Mouse (Mus musculus) G1E-ER4 (cell line): ENCODE measurements around the gene Tpm3. TPM values are rescaled to one million over a fixed set of nuclear protein-coding genes. Genes with fewer than 3 reads are reported as not detected.

Experiments used
- GATA1 ChIP-seq: IDR thresholded peaks from one replicate; pipeline ENCODE4 v1.8.0; 2012; ENCODE audit warnings: low read length, inconsistent platforms
- polyA plus RNA-seq: library from polyadenylated mRNA; stranded (reverse); fragments of >175 nt; gene quantifications from 2 replicates; pipeline ENCODE4 v1.2.3, GENCODE M21; 2012

Gene Tpm3
- polyA plus RNA-seq: 194 and 266 TPM in 2 replicates

DNA sequence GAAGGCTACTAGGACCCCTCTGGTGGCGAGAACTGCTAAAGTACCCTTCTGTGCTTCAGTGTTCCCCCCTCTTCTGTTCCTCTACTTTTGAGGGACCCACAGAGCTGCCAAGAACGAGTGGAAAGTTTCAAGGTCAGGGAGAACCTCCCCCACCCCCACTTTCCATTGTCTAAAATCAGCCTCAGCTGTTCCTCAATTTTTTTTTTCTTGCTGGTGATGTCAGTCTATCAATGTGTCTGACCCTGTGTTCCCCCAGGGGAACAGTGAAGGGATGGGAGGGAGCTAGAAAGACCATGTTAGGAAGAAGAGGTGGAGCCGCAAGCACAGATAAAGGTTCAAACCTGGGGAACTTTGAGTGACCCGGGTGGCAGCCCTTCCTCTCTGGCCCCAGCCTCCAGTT lies at the start of gene Tpm3:
Gene Tpm3, plus strand, starts transcription at position 356 of the 400 bp plus-strand sequence.
- TF ChIP-seq GATA1: no peak

DNA sequence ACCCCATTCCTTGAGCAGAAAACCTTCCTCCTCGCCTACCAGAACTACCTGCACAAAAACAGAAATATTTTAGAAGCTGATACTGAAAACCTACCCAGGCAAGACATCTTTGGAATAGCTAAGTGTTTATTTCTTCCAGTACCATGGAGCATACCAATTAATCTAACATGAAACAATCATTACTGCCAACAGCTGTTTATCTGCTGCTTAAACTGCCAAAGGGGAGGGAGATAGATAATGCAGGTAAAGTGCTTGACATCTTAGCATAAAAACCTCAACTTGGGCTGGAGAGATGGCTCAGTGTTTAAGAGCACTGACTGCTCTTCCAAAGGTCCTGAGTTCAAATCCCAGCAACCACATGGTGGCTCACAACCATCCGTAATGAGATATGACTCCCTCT lies 37.8 kb upstream of the Tpm3 start:
- TF ChIP-seq GATA1: no peak

DNA sequence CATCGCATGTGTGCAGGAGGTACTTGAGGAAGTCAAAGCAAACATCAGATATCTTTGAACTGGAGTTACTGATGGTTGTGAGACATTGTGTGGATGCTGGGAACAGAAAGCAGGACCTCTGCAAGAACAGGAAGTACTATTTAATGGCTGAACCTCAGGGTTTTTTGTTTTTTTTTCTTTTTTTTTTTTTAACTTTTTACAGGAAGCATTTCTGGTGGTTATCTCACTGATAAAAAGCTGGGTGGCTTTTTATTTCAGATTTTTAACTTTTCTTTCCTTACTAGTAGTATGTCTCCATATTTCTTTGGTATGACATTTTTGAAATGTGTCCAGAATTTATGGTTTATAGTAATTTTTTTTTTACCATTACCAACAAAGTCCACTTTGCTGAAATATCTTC lies 36.2 kb upstream of the Tpm3 start:
- no peak for TF ChIP-seq GATA1

DNA sequence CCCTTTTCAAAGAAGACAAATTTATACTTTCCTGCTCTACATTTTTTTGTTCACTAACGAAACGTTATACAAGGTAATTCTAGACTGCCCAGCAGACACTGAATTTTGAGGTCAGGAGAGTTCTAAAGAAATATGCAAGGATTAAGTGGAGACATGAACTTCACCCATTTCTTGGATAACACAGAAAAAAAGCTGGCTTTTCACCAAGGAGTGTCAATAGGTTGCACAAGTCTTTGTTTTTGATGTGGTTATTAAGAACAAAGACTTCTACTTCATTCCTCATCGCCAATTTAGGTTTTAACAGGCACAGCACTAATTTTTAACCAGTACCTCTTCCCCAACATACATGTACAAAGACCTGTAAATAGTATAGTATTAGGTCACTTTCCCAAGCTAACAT lies 22.8 kb upstream of the Tpm3 start:
- TF ChIP-seq GATA1: no peak

DNA sequence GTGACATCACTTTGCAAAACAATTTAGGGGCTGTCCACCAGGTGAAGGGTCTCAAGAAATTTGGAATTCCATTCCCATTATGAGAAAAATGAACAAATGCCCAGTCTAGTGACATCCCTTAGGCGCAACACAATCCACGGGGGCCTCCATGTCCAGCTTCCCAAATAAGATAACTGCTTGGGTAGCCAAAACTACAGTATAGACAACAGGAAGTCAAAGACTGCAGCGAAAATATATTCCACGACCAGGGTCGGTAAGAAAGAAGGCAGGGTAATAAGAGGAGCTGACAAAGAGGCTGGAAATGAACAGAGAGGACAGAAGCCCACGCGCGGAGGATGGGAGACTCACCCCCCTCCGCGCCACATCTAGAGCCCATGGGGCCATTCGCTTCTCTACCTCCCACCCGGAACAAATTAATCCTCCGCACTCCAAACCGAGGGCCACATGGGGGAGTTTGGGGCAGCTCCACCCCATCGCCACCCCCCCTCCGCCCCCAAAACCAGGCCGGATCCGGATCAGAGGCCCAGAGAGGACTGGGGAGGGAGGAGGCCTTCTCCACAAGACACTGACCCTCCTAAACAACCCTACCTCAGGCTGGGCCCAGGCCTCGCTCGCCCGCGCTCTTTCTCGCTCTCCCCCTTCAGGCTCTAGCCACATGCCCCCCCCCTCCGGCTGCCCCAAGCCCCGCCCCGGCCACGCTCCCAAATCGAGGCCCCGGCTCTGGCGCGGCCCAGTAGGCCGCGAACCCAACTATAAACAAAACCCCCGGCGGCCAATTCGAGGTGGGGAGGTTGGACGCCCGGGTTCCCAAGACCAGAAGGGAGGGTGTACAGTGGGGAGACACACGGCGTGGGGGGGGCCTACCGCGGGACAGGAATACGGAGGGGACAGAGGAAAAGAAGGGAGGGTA lies 20.8 kb upstream of the Tpm3 start, which contains the start of gene 4933434E20Rik:
Gene 4933434E20Rik, plus strand, starts transcription at position 196 of the 910 bp plus-strand sequence.
- TF ChIP-seq GATA1: no peak

DNA sequence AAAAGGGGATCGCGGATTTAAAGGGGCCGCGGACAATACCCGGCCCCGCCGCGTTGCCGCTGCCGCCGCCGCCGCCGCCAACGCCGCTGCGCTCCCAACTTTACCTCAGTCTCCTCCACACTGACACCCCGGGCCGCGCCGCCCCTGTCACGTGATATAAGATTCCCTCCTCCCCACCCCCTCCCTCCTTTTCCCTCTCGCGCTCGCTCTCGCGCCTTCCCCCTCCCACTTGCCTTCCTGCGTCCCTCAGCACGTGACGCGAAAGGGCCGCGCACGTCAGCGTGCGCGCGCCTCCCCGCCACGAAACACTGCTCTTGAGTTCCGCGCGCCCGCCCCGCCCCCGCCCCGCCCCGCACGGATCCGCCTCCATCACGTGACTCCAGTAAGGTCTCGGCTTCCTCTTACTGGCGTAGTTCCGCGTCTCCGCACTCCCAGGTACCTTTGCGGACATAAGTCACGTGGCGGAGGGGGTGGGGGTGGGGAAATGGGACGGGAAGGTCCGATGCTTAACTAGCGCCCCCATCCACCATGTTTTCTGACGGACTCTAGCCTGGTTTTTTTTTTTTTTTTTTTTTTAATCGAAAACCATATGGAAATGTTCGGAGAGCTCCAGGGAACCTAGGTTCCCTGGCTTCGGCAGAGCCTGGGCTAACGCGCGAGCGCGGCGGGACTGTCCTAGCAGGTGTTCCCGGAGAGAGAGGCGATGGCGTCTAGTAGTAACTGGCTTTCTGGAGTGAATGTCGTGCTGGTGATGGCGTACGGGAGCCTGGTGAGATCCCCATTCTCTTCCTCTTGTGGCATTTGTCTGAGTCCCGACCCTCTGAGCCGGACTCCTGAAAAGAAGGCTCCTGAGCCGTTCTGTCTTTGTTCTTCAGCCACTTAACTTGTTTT lies 19.9 kb upstream of the Tpm3 start, which contains the start of gene Ubap2l:
Gene Ubap2l, minus strand, starts transcription at position 278 of the 891 bp plus-strand sequence.
- TF ChIP-seq GATA1: no peak

DNA sequence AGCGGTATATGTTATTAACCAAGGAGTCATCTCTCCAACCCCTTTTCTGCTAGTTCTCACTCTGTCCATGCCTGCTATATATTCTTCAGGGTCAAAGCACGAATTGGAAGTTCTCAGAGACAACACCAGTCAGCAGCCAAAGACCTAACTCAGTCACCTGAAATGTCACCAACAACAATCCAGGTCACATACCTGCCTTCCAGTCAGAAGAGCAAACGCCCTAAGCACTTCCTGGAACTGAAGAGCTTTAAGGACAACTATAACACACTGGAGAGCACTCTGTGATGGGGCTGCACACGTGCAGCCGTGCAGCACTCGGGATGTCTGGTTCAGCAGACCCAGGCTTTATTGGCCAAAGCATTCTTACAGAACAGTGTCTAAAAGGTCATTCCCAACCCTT lies 10.9 kb upstream of the Tpm3 start:
- no peak for TF ChIP-seq GATA1

DNA sequence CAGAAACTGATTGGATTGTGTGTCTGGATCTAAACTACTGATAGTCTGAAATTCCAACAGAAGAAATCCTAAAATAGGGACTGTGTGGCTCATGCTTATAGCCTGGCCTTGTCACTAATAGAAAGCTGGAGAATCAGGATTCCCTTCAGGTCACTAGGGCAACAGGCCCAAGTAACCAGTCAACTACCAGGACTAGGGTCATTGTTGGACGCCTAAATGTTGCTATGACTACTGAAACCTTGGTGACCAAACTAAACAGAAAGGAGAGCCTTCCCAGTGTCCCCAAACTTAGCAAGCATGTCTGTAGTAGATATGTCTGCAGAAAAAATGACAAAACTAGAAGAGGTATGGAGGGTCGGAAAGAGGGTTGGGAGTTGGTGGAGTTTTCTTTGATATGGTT lies 9.9 kb upstream of the Tpm3 start:
- TF ChIP-seq GATA1: no peak

DNA sequence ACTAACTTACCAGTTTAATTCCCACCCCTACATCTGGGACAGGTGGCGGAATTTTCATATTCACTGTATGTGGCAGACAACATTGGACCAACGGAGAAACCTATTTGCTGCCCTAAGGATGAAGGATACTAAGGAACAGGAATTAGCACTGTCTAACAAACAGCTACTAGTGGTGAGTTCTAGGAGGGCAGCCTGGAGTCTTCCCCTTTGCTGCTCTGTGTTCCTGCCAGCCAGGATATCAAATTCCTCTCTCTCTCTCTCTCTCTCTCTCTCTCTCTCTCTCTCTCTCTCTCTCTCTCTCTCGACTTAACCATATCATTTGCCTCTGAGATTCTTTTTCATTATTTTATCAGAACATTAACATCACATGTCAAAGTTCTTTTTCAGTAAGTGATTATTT lies 8.1 kb upstream of the Tpm3 start:
- no peak for TF ChIP-seq GATA1

DNA sequence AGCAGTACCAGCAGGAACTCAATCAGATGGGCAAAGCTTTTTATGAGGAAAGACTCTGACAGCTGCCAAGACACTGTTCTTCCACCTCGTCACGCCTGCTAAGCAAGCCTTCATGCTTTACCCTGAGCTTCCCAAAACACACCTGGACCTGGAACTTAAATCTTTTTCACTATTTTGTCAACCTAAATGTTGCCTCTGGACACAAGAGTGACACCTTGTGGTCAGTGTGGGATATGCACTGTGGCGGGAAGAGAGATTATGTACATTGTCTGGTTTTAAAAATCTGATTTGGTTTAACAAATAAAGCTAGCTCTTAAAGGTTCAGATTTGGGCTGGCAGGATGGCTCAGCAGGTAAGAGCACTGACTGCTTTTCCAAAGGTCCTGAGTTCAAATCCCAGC lies 6.9 kb upstream of the Tpm3 start:
- TF ChIP-seq GATA1: no peak

DNA sequence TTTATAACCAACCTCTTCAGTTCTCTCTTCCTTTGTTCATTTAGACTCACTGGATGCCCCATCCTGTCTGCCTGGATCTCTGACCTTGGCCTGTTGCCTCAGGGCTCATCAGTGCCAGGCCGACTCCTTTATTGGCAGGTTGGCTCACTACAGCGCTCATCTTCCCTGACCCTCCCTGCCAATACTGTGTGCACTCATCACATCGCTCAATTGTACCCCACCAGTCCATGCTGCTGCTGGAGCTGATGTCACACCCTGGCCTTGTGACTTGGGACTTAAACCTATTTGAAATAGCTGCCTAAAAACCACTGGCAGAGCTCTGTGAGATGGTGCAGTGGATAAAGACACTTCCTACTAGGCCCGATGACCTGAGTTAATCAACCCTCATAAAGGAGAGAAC lies 4.6 kb upstream of the Tpm3 start:
- no peak for TF ChIP-seq GATA1

DNA sequence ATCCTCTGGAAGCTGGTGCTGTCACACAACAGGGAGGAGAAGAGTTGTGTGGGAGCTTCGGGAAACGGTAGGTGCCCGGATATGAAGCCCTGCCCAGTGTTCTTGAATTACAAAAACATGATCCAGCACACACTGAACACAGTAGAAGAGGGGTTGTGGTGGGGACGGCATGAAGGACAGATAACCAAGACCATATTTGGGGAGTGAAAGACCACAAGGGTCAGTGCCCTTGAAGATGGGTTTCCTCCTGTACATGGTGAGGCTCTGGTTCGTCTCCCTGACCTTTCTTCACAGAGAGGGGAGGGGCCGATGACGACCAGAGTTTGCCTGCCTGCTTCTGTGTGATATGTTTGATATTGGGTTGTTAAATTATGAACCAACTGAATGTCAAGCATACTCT lies 2.8 kb upstream of the Tpm3 start:
- TF ChIP-seq GATA1: no peak

DNA sequence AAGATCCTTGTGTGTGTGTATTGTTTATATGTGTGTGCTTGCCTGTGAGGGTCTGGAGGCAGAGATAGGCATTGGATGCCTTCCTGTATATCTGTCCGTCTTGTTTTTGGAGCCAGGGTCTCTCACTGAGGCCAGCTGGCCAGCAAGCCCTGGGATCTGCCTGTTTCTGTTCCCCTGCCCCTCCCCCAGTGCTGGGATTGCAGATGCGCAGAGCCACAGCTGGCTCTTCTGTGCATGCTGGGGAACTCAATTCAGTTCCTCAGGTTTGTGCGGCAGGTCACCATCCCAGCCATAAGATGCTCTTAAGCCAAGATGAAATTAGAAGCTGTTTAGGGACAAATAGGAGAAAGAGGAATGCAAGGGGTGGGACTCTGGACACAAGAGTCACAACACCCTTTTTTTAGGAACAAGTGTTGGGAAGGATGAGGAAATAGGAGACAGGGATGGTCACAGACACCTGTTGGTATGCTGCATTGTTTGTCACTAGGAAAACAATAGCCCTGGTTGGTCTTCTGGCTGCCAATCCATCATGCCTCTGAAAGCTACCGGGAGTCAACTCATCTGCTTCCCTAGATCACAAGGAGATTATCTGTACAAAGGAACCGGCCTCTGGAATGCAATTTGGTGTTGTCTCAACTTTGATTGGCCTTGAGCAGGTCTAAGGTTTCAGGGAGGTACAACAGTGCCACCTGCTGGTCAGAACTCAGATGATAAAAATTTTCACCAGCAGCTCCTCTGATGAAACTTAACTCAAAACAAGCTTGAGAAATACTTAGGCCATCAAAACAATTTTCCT lies 4.7 kb downstream of the Tpm3 start:
- no peak for TF ChIP-seq GATA1

DNA sequence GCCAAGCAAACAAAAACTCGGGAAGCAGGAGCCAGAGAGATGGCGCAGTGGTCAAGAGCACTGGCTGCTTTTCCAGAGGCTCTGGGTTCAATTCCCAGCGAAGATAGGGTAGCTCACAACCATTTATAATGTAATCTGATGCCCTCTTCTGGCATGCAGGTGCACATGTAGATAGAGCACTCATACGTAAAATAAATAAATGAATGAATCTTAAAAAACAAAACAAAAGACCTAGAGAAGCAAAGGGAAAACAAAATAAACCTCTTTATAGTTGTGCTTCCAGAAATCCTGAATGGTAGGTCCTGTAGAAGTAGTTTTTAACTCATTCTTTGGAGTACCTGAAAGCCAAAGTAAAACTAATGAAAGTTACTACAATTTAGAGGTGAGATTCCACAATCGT lies 5.8 kb downstream of the Tpm3 start:
- no peak for TF ChIP-seq GATA1

DNA sequence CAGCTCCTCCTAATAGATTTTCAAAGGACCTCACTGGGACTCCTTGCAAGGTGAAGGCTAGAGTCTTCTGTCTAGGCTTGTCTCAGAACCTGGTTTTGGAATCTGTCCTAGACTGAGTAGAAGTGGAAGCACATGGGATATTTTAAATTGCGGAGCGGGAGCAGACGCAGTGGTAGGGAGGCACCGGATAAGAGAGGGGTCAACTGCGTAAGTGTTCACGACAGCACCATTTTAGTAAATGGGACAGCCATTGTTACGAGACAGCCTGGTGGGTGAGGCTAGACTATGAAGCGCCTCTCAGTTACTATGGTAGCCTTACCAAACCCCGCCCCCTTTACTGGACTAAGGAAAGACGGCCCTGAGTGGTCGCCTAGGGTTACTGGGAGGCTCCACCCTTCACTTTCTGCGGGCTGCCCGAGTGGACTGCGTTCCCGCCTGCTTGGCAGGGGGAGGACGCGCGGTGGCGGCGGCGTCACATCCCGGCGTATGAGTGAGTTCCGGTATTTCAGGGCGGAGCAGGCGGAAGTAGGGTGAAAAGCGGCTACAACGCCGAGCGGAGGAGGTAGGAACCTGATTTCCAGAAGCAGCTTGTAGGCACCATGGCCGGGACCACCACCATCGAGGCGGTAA lies 6.8 kb downstream of the Tpm3 start:
- TF ChIP-seq GATA1: no peak
